Mouse (Mus musculus) neural tube, embryonic 11.5 days (tissue): ENCODE measurements around the gene Pde6b. TPM values are rescaled to one million over a fixed set of nuclear protein-coding genes. Genes with fewer than 3 reads are reported as not detected.

Source experiments
- ATAC-seq: fragments of 200-750 bp; cut with Nextera tagmentation; 2 replicates; pipeline ENCODE4 v1.8.0; 2017; ENCODE audit warnings: moderate number of reproducible peaks, mild to moderate bottlenecking, moderate TSS enrichment, moderate library complexity; ENCODE audit not compliant: insufficient read depth, low FRiP score, low TSS enrichment
- DNase-seq: peaks from one replicate; pipeline ENCODE4 v3.0.0-alpha.2; 2015; ENCODE audit warnings: low spot score
- H3K27ac ChIP-seq: fragments of 300-500 bp; sonication (generic); 2 replicates; pipeline ENCODE4 v1.5.1; 2014; ENCODE audit warnings: low read depth, mild to moderate bottlenecking, low read length
- H3K27me3 ChIP-seq: fragments of 300-500 bp; sonication (generic); 2 replicates; pipeline ENCODE4 v1.6.1; 2014; ENCODE audit warnings: mild to moderate bottlenecking, low read length, mixed read lengths; ENCODE audit not compliant: control insufficient read depth, insufficient read depth
- H3K36me3 ChIP-seq: fragments of 300-500 bp; sonication (generic); 2 replicates; pipeline ENCODE4 v1.6.1; 2014; ENCODE audit warnings: mild to moderate bottlenecking, low read length, moderate library complexity, mixed read lengths; ENCODE audit not compliant: control insufficient read depth, insufficient read depth
- H3K4me1 ChIP-seq: fragments of 300-500 bp; sonication (generic); 2 replicates; pipeline ENCODE4 v1.6.1; 2014; ENCODE audit warnings: low read length, mixed read lengths; ENCODE audit not compliant: control insufficient read depth, insufficient read depth
- H3K4me2 ChIP-seq: fragments of 300-500 bp; sonication (generic); 2 replicates; pipeline ENCODE4 v1.6.1; 2014; ENCODE audit warnings: low read depth, mild to moderate bottlenecking, moderate library complexity
- H3K4me3 ChIP-seq: fragments of 300-500 bp; sonication (generic); 2 replicates; pipeline ENCODE4 v1.5.1; 2014; ENCODE audit warnings: low read depth, low read length
- H3K9ac ChIP-seq: fragments of 300-500 bp; sonication (generic); 2 replicates; pipeline ENCODE4 v1.6.1; 2014; ENCODE audit warnings: mild to moderate bottlenecking, low read length
- H3K9me3 ChIP-seq: fragments of 300-500 bp; sonication (generic); 2 replicates; pipeline ENCODE4 v1.6.1; 2016; ENCODE audit warnings: low read length; ENCODE audit not compliant: control insufficient read depth
- WGBS: fragments of 180-500 bp; shearing (Covaris S2); extraction: QIAGEN DNeasy Blood & Tissue Kit; methylation state at CpG from one replicate; pipeline ENCODE4 v1.1.7; 2014; 5-methylcytosine and 5-hydroxymethylcytosine counted together
- polyA plus RNA-seq: library from polyadenylated mRNA; unstranded; fragments of >200 nt; fragmentation: Nextera tagmentation; extraction: Ambion mirVana; gene quantifications from 2 replicates; pipeline ENCODE4 v1.2.1, GENCODE M21; 2014

Pde6b gene
- polyA plus RNA-seq, 1 experiment from 2014 or later = 0.19 TPM

GRCm38 (mm10) chr5:108376059-108376458 lies 12.1 kb upstream of the Pde6b start:
- Histone ChIP-seq H3K4me3 (no peak overlapping the region), H3K9me3 (no peaks in the 10 kb centered on the region), H3K9ac (no peak overlapping the region), H3K4me1 (no peaks in the 10 kb centered on the region), H3K36me3 (no peaks in the 10 kb centered on the region), H3K4me2 (no peak overlapping the region), H3K27ac (no peak overlapping the region), H3K27me3 (peaks cover 8% of the 10 kb centered on the region)
- DNase-seq (no peak), ATAC-seq (no peak)
- WGBS = 79% methylated on average over 1 of the region's 1 CpGs

GRCm38 (mm10) chr5:108378346-108378745 lies 9.8 kb upstream of the Pde6b start:
- no peaks in the 10 kb centered on the region for H3K9me3 ChIP-seq
- no peak overlapping the region for H3K4me2 ChIP-seq
- no peak overlapping the region for H3K9ac ChIP-seq
- H3K4me3 ChIP-seq = no peak overlapping the region
- H3K4me1 ChIP-seq = no peaks in the 10 kb centered on the region
- DNase-seq (no peak), ATAC-seq (no peak)
- no peaks in the 10 kb centered on the region for H3K36me3 ChIP-seq
- H3K27ac ChIP-seq = no peak overlapping the region
- 89% methylated on average over 4 of the region's 4 CpGs for WGBS
- no peaks in the 10 kb centered on the region for H3K27me3 ChIP-seq

- Histone ChIP-seq H3K27me3 (no peaks in the 10 kb centered on the region), H3K4me1 (no peaks in the 10 kb centered on the region), H3K4me3 (no peak overlapping the region), H3K4me2 (no peak overlapping the region), H3K36me3 (no peaks in the 10 kb centered on the region), H3K9ac (no peak overlapping the region), H3K9me3 (no peaks in the 10 kb centered on the region), H3K27ac (no peak overlapping the region)
- ATAC-seq (no peak), DNase-seq (no peak)
- 90% methylated on average over 2 of the region's 2 CpGs for WGBS
Observed at GRCm38 (mm10) chr5:108385632-108386031, 2.6 kb upstream of the Pde6b start.

GRCm38 (mm10) chr5:108386449-108386848 lies 1.7 kb upstream of the Pde6b start:
- no peaks in the 10 kb centered on the region for H3K36me3 ChIP-seq
- no peak overlapping the region for H3K27ac ChIP-seq
- H3K4me1 ChIP-seq = no peaks in the 10 kb centered on the region
- no peak overlapping the region for H3K4me3 ChIP-seq
- DNase-seq (no peak), ATAC-seq (no peak)
- 72% methylated on average over 4 of the region's 4 CpGs for WGBS
- H3K27me3 ChIP-seq = no peaks in the 10 kb centered on the region
- no peaks in the 10 kb centered on the region for H3K9me3 ChIP-seq
- H3K9ac ChIP-seq = no peak overlapping the region
- H3K4me2 ChIP-seq = no peak overlapping the region

GRCm38 (mm10) chr5:108389744-108390143 lies 1.6 kb downstream of the Pde6b start:
- H3K9me3 ChIP-seq = no peaks in the 10 kb centered on the region
- no peak overlapping the region for H3K27ac ChIP-seq
- no peaks in the 10 kb centered on the region for H3K36me3 ChIP-seq
- H3K27me3 ChIP-seq = no peaks in the 10 kb centered on the region
- no peaks in the 10 kb centered on the region for H3K4me1 ChIP-seq
- H3K9ac ChIP-seq = no peak overlapping the region
- WGBS = 75% methylated on average over 3 of the region's 3 CpGs
- H3K4me3 ChIP-seq = no peak overlapping the region
- H3K4me2 ChIP-seq = no peak overlapping the region
- ATAC-seq (no peak), DNase-seq (no peak)

- Histone ChIP-seq H3K4me3 (no peak overlapping the region), H3K4me2 (no peak overlapping the region), H3K36me3 (no peaks in the 10 kb centered on the region), H3K4me1 (no peaks in the 10 kb centered on the region), H3K9me3 (no peaks in the 10 kb centered on the region), H3K9ac (no peak overlapping the region), H3K27ac (no peak overlapping the region), H3K27me3 (no peaks in the 10 kb centered on the region)
- 76% methylated on average over 4 of the region's 4 CpGs for WGBS
- ATAC-seq (no peak), DNase-seq (no peak)
Observed at GRCm38 (mm10) chr5:108403453-108403852, 15.3 kb downstream of the Pde6b start.

DNA sequence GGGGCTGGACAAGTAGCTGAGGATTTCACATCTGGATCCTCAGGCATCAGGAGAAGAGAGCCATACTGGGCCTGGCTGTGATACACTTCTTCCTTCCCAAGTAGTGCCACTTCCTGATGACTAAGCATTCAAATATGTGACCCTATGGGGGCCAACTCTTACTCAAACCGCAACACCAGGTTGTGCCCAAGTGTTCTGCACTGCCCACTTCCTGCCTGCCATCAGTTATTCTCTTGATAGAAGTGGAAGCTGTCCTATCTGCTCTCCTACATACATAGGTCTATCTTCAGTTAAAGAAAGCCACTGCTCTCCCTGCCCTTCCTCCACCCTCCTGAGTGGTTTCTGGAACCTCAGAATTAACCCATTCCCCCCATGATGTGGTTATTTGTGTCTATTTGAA lies 17.3 kb downstream of the Pde6b start:
- no peaks in the 10 kb centered on the region for H3K4me1 ChIP-seq
- H3K9ac ChIP-seq = no peak overlapping the region
- DNase-seq (no peak), ATAC-seq (no peak)
- H3K4me3 ChIP-seq = no peak overlapping the region
- no peaks in the 10 kb centered on the region for H3K27me3 ChIP-seq
- H3K27ac ChIP-seq = no peak overlapping the region
- no peaks in the 10 kb centered on the region for H3K9me3 ChIP-seq
- H3K4me2 ChIP-seq = no peak overlapping the region
- H3K36me3 ChIP-seq = no peaks in the 10 kb centered on the region
- WGBS = 88% methylated on average over 1 of the region's 1 CpGs

DNA sequence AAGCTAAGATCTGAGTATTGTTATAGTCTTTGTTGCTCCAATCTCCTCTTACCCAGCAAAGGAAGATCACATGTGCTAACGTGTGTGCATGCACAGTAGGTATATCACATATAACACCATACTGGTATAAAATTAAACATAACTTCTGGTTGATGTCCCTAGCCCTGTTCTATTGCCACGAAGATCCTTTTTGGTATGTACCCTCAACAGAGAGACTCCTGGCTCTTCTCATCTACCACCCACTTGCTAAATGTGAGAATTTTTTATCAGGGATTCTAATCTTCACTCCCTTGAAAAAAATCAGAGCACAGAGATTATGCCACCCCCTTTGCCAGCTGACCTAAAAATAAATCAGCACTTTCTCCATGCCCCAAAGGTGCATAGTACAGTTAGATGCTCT lies 18.8 kb downstream of the Pde6b start:
- Histone ChIP-seq H3K4me3 (no peak overlapping the region), H3K4me1 (no peaks in the 10 kb centered on the region), H3K4me2 (no peak overlapping the region), H3K36me3 (no peaks in the 10 kb centered on the region), H3K9me3 (no peaks in the 10 kb centered on the region), H3K9ac (no peak overlapping the region), H3K27ac (no peak overlapping the region), H3K27me3 (no peaks in the 10 kb centered on the region)
- DNase-seq (no peak), ATAC-seq (no peak)
- 81% methylated on average over 2 of the region's 2 CpGs for WGBS

- Histone ChIP-seq H3K4me1 (no peaks in the 10 kb centered on the region), H3K4me3 (no peak overlapping the region), H3K36me3 (no peaks in the 10 kb centered on the region), H3K4me2 (no peak overlapping the region), H3K9ac (no peak overlapping the region), H3K27ac (no peak overlapping the region), H3K9me3 (no peaks in the 10 kb centered on the region), H3K27me3 (no peaks in the 10 kb centered on the region)
- DNase-seq (no peak), ATAC-seq (no peak)
- 70% methylated on average over 2 of the region's 2 CpGs for WGBS
Observed at GRCm38 (mm10) chr5:108414711-108415110, 26.5 kb downstream of the Pde6b start.
